Mouse (Mus musculus): ENCODE measurements at regions not wholly inside any gene's neighbourhood (a gene's known extent, or its start where the extent isn't known, plus 50 kb on each side); places are given as distances from the start of the nearest gene placed in this dataset.

DNA sequence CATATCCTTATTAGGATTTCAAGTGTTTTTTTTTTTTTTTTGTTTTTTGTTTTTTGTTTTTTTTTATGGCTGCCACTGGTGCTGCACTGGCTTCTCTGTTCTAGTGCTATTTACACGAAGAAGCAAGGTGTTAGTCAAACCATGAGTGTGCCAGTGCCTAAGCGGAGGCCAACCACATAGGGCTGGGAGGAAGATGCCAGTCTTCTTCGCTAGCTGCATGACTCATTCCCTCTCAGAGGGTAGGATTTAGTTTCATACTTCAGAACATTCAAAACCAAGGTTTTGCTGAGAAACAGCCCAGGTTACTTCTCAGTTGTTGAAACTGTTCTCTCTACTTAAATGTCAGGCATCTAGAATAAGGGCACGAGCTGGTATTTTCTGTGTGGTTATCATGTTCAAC lies 72.6 kb downstream of the Icos start:
- no peak for TF ChIP-seq POLR2A (IDR thresholded peaks at IDR 0.05; ENCODE audit: insufficient read depth, low read depth, low read length)
- no peak for TF ChIP-seq CTCF (IDR thresholded peaks at IDR 0.05; ENCODE audit: insufficient read depth, low read depth, low read length)
- Histone ChIP-seq H3K4me1 (ENCODE audit: control insufficient read depth, insufficient read depth, low read length) (no peaks in the 10 kb centered on the region), H3K27ac (ENCODE audit: insufficient read depth, low read depth, low read length) (no peak overlapping the region), H3K4me3 (ENCODE audit: insufficient read depth, low read depth, low read length) (no peak overlapping the region)
- 81% methylated on average over 4 of the region's 4 CpGs for WGBS

DNA sequence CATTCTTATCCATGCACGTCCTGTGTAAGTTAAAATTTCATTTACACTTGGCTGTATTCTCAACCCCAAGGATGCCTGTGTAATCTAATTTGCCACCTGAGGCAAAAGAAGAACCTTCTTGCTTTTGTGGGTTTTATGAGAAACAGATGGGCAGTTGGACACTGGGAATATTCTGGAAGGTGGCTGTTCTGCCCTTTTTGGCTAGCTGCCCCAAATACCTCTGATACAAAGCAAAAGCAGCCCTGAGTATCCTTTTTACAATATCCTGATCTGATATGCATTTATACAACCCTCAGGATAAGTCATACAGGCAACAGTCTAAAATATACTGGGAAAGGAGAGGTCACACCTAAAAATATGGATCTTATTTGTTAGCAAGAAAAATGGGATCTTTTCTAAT lies 75.9 kb downstream of the Icos start:
- no peak overlapping the region for H3K27ac ChIP-seq (ENCODE audit: insufficient read depth, low read depth, low read length)
- no peak overlapping the region for H3K4me3 ChIP-seq (ENCODE audit: insufficient read depth, low read depth, low read length)
- WGBS, result 87% methylated on average over 1 of the region's 1 CpGs
- no peaks in the 10 kb centered on the region for H3K4me1 ChIP-seq (ENCODE audit: control insufficient read depth, insufficient read depth, low read length)
- no peak for TF ChIP-seq CTCF (IDR thresholded peaks at IDR 0.05; ENCODE audit: insufficient read depth, low read depth, low read length)
- TF ChIP-seq POLR2A (IDR thresholded peaks at IDR 0.05; ENCODE audit: insufficient read depth, low read depth, low read length), result no peak

DNA sequence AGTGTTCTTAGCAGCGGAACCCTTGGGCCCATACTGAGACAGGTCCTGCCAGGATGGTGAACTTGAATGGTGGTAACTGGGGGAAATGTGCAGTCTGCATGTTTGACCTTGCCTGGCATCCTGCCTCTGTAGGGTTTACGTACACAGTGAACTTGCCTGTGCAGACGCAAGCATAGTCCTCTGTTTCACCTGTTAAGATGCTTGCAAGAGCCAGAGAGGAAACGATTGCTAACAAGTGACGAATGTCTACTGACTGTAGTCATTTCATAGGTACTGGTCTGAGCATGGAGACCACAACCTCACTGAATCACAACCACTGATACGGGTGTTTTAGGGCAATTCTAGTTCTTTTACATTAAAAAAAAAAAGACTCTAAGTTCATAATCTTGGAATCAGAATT lies 76.7 kb downstream of the Icos start:
- 91% methylated on average over 6 of the region's 6 CpGs for WGBS
- Histone ChIP-seq H3K4me1 (ENCODE audit: control insufficient read depth, insufficient read depth, low read length) (no peaks in the 10 kb centered on the region), H3K27ac (ENCODE audit: insufficient read depth, low read depth, low read length) (no peak overlapping the region), H3K4me3 (ENCODE audit: insufficient read depth, low read depth, low read length) (no peak overlapping the region)
- no peak for TF ChIP-seq CTCF (IDR thresholded peaks at IDR 0.05; ENCODE audit: insufficient read depth, low read depth, low read length)
- TF ChIP-seq POLR2A (IDR thresholded peaks at IDR 0.05; ENCODE audit: insufficient read depth, low read depth, low read length), result no peak

DNA sequence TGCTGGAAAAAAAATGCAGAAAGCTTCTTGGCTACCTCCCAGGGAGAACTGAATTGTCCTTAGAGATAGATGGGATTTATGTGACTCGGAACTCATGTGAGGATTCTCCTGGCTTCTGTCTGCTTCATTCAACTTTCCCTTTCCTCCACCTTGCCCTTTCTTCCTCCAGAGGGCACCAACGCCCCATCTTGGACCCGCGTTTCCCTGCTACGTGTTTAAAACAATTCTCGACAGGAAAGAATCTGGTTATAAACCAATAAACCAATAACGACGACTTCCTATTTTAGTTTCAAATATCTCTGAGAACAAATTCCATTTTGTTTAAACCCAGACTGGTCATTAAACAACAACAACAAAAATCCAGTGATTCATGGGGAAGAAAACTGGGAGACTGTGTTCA lies 77.4 kb downstream of the Icos start:
- TF ChIP-seq CTCF (IDR thresholded peaks at IDR 0.05; ENCODE audit: insufficient read depth, low read depth, low read length), result peak; percentile 44; the same call in 1 of the 2 replicates
- TF ChIP-seq POLR2A (IDR thresholded peaks at IDR 0.05; ENCODE audit: insufficient read depth, low read depth, low read length), result no peak
- no peak overlapping the region for H3K27ac ChIP-seq (ENCODE audit: insufficient read depth, low read depth, low read length)
- no peak overlapping the region for H3K4me3 ChIP-seq (ENCODE audit: insufficient read depth, low read depth, low read length)
- H3K4me1 ChIP-seq (ENCODE audit: control insufficient read depth, insufficient read depth, low read length), result no peaks in the 10 kb centered on the region
- 3% methylated on average over 8 of the region's 8 CpGs for WGBS

DNA sequence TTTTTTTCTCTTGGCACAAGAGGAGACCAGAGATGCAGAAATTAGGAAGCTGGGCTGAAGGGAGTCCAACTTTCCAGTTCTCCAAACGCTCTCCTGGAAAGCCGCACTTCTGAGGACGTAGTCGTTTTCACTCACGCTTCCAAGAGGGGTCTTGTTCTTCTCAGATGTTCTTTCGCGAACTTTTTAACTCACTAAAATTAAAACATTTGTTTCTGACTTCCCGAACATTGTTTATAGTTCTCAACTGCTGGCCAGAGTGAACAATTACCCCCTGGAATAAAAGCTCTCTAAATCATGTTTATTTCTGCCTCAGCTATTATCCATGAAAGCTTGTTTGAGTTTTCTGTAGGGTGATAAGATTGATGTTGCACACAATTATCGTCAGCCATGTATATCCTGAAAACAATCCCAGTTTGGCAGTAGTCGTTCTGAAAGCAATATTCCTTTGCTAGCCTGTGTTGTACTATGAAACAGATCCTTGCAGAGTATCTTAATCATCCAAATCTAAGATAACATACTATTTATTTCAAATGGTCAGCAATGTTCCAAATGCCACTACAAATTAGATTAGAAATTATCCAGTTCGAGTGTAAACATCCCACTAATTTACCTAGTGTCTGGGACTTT lies 82.3 kb downstream of the Icos start:
- TF ChIP-seq CTCF (IDR thresholded peaks at IDR 0.05; ENCODE audit: insufficient read depth, low read depth, low read length), result no peak
- no peak for TF ChIP-seq POLR2A (IDR thresholded peaks at IDR 0.05; ENCODE audit: insufficient read depth, low read depth, low read length)
- H3K4me3 ChIP-seq (ENCODE audit: insufficient read depth, low read depth, low read length), result no peak overlapping the region
- H3K27ac ChIP-seq (ENCODE audit: insufficient read depth, low read depth, low read length), result no peak overlapping the region
- WGBS, result 54% methylated on average over 11 of the region's 11 CpGs
- no peaks in the 10 kb centered on the region for H3K4me1 ChIP-seq (ENCODE audit: control insufficient read depth, insufficient read depth, low read length)

DNA sequence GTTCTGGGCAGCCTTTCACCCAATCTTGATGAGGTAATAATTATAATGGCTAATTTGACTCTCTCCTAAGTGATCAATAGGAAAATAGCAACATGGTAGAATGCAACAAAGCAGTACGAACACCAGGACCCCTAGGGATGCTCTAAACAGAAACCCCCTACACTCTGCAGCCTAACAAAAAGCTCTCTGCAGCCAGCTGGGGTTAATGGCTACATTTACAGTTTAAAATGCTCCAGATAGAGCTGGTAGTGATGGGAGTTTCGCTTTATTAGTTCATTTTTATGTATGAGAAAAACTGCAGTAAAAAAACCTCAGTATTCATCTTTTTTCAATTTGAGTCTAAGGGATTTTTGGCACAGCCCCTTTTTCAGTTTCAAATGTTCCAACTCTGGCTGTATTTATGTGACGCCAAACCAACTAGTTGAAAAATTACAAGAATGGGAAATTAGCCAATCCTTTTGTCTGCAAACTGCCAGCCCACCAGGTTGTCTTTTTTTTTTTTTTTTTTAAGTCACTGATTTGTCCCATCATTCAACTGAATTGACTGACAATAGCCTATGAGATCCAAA lies 84.2 kb downstream of the Icos start:
- no peak overlapping the region for H3K4me3 ChIP-seq (ENCODE audit: insufficient read depth, low read depth, low read length)
- no peaks in the 10 kb centered on the region for H3K4me1 ChIP-seq (ENCODE audit: control insufficient read depth, insufficient read depth, low read length)
- WGBS, result 57% methylated on average over 3 of the region's 3 CpGs
- H3K27ac ChIP-seq (ENCODE audit: insufficient read depth, low read depth, low read length), result no peak overlapping the region
- TF ChIP-seq CTCF (IDR thresholded peaks at IDR 0.05; ENCODE audit: insufficient read depth, low read depth, low read length) (no peak), POLR2A (IDR thresholded peaks at IDR 0.05; ENCODE audit: insufficient read depth, low read depth, low read length) (no peak)

DNA sequence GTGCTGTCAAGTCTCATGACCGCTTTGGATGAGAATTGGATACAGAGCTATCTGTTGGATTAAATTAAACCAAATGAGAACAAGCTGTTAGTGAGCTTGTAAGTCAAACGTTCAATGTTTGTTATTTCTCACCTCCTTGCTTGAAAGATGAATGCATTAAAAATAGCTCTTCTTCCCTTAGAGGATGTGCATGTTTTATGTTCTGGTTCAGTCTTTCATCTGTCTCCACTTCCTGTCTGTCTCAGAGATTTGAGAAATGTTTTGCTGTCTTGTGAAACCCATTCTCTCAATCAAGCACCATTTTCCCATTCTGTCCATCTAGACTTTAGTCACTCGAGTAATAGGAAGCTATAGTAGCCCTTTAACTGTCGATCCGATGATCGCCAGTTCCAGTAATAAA lies 90.4 kb downstream of the Icos start:
- Histone ChIP-seq H3K27ac (ENCODE audit: insufficient read depth, low read depth, low read length) (no peak overlapping the region), H3K4me3 (ENCODE audit: insufficient read depth, low read depth, low read length) (no peak overlapping the region), H3K4me1 (ENCODE audit: control insufficient read depth, insufficient read depth, low read length) (no peaks in the 10 kb centered on the region)
- no peak for TF ChIP-seq CTCF (IDR thresholded peaks at IDR 0.05; ENCODE audit: insufficient read depth, low read depth, low read length)
- no peak for TF ChIP-seq POLR2A (IDR thresholded peaks at IDR 0.05; ENCODE audit: insufficient read depth, low read depth, low read length)
- 86% methylated on average over 6 of the region's 6 CpGs for WGBS

DNA sequence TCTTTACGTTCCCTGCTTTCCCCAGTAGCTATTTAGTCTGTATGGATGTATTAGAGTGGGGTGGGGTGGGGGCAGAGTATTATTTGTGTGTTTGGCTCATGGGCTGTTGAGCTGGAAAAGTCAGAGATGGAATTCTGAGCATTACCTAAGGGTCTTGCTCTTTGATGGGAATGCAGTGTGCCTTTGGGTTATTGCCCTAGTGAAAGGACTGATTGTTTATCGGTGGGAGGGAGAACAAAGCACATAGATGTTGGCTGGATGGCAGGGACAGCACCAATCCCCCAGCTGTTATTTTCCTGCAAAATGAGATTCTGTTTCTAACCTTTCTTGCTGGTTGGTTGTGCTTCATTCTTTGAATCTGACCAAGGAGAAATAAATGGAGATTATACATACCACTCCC lies 96.4 kb downstream of the Icos start:
- Histone ChIP-seq H3K4me1 (ENCODE audit: control insufficient read depth, insufficient read depth, low read length) (no peaks in the 10 kb centered on the region), H3K27ac (ENCODE audit: insufficient read depth, low read depth, low read length) (no peak overlapping the region), H3K4me3 (ENCODE audit: insufficient read depth, low read depth, low read length) (no peak overlapping the region)
- 57% methylated on average over 2 of the region's 2 CpGs for WGBS
- TF ChIP-seq POLR2A (IDR thresholded peaks at IDR 0.05; ENCODE audit: insufficient read depth, low read depth, low read length) (no peak), CTCF (IDR thresholded peaks at IDR 0.05; ENCODE audit: insufficient read depth, low read depth, low read length) (no peak)

DNA sequence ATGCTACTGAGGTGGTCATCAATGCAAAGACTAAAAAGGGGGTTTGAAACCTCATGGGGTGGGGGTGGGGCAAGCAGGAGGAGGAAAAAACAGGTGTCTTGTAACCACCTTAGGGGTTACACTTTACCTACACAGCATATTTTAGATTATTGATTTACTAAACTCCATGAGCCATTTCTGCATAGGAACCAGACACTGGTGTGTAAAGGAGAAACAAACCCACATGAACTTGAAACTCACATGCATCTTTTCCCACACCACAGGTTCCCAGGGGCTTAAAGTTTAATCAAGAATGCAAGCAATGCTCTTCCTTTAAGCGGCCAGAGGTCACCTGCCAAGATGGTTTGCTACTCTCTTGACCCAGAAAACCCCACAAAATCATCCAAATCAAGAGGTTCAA lies 97.6 kb downstream of the Icos start:
- H3K4me1 ChIP-seq (ENCODE audit: control insufficient read depth, insufficient read depth, low read length), result no peaks in the 10 kb centered on the region
- H3K27ac ChIP-seq (ENCODE audit: insufficient read depth, low read depth, low read length), result no peak overlapping the region
- no peak for TF ChIP-seq CTCF (IDR thresholded peaks at IDR 0.05; ENCODE audit: insufficient read depth, low read depth, low read length)
- no peak for TF ChIP-seq POLR2A (IDR thresholded peaks at IDR 0.05; ENCODE audit: insufficient read depth, low read depth, low read length)
- WGBS, result 90% methylated on average over 1 of the region's 1 CpGs
- H3K4me3 ChIP-seq (ENCODE audit: insufficient read depth, low read depth, low read length), result no peak overlapping the region
